Comparison of ENCODE assay signal across 20 mouse cellular contexts in the genomic region with DNA sequence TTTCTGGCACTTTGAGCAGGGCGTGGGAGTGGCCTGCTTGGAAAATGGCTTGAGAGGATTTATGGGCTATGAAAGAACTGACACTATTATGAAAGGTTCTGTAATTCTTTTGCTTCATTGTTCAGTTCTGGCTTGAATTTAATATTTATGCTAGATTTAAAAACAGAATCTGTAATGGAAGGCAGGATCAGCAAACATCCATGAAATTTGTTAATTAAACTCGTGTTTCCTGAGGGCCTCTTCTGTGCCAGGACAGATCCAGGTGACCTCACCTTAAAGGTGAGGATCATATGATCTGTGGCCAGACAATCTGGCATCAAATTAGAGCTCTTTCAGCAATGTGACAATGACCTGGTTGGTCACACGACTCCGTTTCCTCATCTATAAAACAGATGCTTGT.
DNase-seq lines count a peak whose midpoint lies in the region; ATAC-seq and TF ChIP-seq lines count a peak whose summit lies in the region.
"Had no signal": no experiment of that assay in that cellular context is flagged by ENCODE, and none has a peak within 500 bp of the region (broad histone marks: within the 10 kb centered on the region; RNA-seq: fewer than 3 reads in every experiment).

No protein-coding gene starts in this region.

- TF ChIP-seq CTCF in kidney, postnatal 0 days (IDR thresholded peaks at IDR 0.05; ENCODE audit: low read depth), result no peak

- H3K27ac ChIP-seq in kidney, postnatal 0 days, result no peak overlapping the region
- H3K27ac ChIP-seq: embryonic facial prominence, embryonic 10.5 days; embryonic facial prominence, embryonic 12.5 days; forebrain, embryonic 10.5 days; forebrain, embryonic 12.5 days had no signal

- peak; percentile 1 for DNase-seq in kidney, postnatal 0 days (ENCODE audit: low spot score)
- DNase-seq in kidney, adult 9 months, result no peak
- peak; percentile 4 for DNase-seq in adipocyte (ENCODE audit: low spot score)
- peak; percentile 61 for DNase-seq in fat pad, adult 2 months (ENCODE audit: extremely low read depth, low read depth, low spot score)
- no peak for DNase-seq in thymus, postnatal 14 days
- DNase-seq in lung, postnatal 10 days, result no peak
- DNase-seq: adrenal gland, postnatal 14 days; adrenal gland, postnatal 36 days; cerebellum, adult 11-12 months; cerebellum, adult 2 months; cerebellum, adult 9-10 months; cerebellum, postnatal 10 days; cerebellum, postnatal 25 days had no signal

- no peak overlapping the region for H3K4me2 ChIP-seq in kidney, postnatal 0 days (ENCODE audit: low read length)
- H3K4me2 ChIP-seq in myocyte (ENCODE audit: low read depth), result peak overlapping the region; percentile 25
- H3K4me2 ChIP-seq: embryonic facial prominence, embryonic 12.5 days; forebrain, embryonic 12.5 days had no signal

- ATAC-seq in kidney, postnatal 0 days (replicated peaks; ENCODE audit: low FRiP score, low read depth), result no peak
- ATAC-seq: forebrain, embryonic 14.5 days; forebrain, embryonic 16.5 days had no signal

- 62% methylated on average over 4 of the region's 4 CpGs for WGBS in kidney, postnatal 0 days

- no peak for TF ChIP-seq POLR2A in myocyte (IDR thresholded peaks at IDR 0.05; ENCODE audit: insufficient read length, low read depth)

- no peaks in the 10 kb centered on the region for H3K27me3 ChIP-seq in kidney, postnatal 0 days (ENCODE audit: insufficient read depth, low read length)
- H3K27me3 ChIP-seq in myocyte (ENCODE audit: control insufficient read depth, insufficient read depth, insufficient read length), result no peaks in the 10 kb centered on the region
- H3K27me3 ChIP-seq: embryonic facial prominence, embryonic 12.5 days; forebrain, embryonic 12.5 days had no signal

- H3K36me3 ChIP-seq in kidney, postnatal 0 days (ENCODE audit: insufficient read depth, low read length), result no peaks in the 10 kb centered on the region
- no peaks in the 10 kb centered on the region for H3K36me3 ChIP-seq in myocyte (ENCODE audit: control insufficient read depth, insufficient read depth)
- H3K36me3 ChIP-seq: embryonic facial prominence, embryonic 10.5 days; embryonic facial prominence, embryonic 12.5 days; forebrain, embryonic 10.5 days; forebrain, embryonic 12.5 days had no signal

- H3K4me3 ChIP-seq in kidney, postnatal 0 days (replicated peaks; ENCODE audit: low read depth, low read length), result no peak overlapping the region
- H3K4me3 ChIP-seq in myocyte, result no peak overlapping the region
- H3K4me3 ChIP-seq: embryonic facial prominence, embryonic 10.5 days; embryonic facial prominence, embryonic 12.5 days; forebrain, embryonic 10.5 days; forebrain, embryonic 12.5 days had no signal

- H3K9me3 ChIP-seq in kidney, postnatal 0 days (replicated peaks; ENCODE audit: low read length), result no peaks in the 10 kb centered on the region
- H3K9me3 ChIP-seq: embryonic facial prominence, embryonic 10.5 days; embryonic facial prominence, embryonic 12.5 days; forebrain, embryonic 10.5 days; forebrain, embryonic 12.5 days had no signal

- no peaks in the 10 kb centered on the region for H3K4me1 ChIP-seq in kidney, postnatal 0 days (replicated peaks; ENCODE audit: insufficient read depth, low read length)
- H3K4me1 ChIP-seq: embryonic facial prominence, embryonic 10.5 days; embryonic facial prominence, embryonic 12.5 days; forebrain, embryonic 10.5 days; forebrain, embryonic 12.5 days had no signal

- no peak overlapping the region for H3ac ChIP-seq in myocyte (ENCODE audit: control insufficient read depth, insufficient read length)

- H3K79me2 ChIP-seq in myocyte (ENCODE audit: control insufficient read depth, insufficient read depth), result no peaks in the 10 kb centered on the region

- H3K9ac ChIP-seq in kidney, postnatal 0 days (ENCODE audit: low read depth, low read length), result no peak overlapping the region
- H3K9ac ChIP-seq: embryonic facial prominence, embryonic 12.5 days; forebrain, embryonic 12.5 days had no signal

TF ChIP-seq in myocyte, 11 proteins besides CTCF, POLR2A, EP300 and RAD21:
- TF ChIP-seq POLR2AphosphoS2 (IDR thresholded peaks at IDR 0.05; ENCODE audit: insufficient read length, low read depth) (no peak), USF1 (IDR thresholded peaks at IDR 0.05; ENCODE audit: low read depth) (no peak), CEBPB (IDR thresholded peaks at IDR 0.05; ENCODE audit: insufficient read depth, poor library complexity, severe bottlenecking) (no peak), REST (IDR thresholded peaks at IDR 0.05; ENCODE audit: insufficient read depth, insufficient read length) (no peak), TCF3 (IDR thresholded peaks at IDR 0.05; ENCODE audit: insufficient read length, low read depth) (no peak), SRF (IDR thresholded peaks at IDR 0.05; ENCODE audit: control insufficient read depth, insufficient read length, low read depth) (no peak), MYOD1 (IDR thresholded peaks at IDR 0.05; ENCODE audit: control insufficient read depth in 1 of 3, insufficient read length in 2 of 3, low read depth in 2 of 3) (no peak), TCF12 (IDR thresholded peaks at IDR 0.05; ENCODE audit: insufficient read depth, poor library complexity, severe bottlenecking) (no peak), MAX (IDR thresholded peaks at IDR 0.05; ENCODE audit: low read depth) (no peak), E2F4 (IDR thresholded peaks at IDR 0.05; ENCODE audit: insufficient read depth) (no peak), MYOG (IDR thresholded peaks at IDR 0.05; ENCODE audit: control insufficient read depth in 1 of 3, insufficient read depth in 1 of 3, insufficient read length in 2 of 3, low read depth in 2 of 3) (no peak)
TF ChIP-seq in myocyte: peak in this region for 0.

Comparison
In these comparisons a context has a peak if more than half of its experiments do, and no peak if none do; other contexts are left out.
1. DNase-seq: peak in kidney, postnatal 0 days (single experiment), adipocyte (single experiment) and fat pad, adult 2 months (single experiment); none in kidney, adult 9 months (single experiment), thymus, postnatal 14 days (single experiment) and lung, postnatal 10 days (single experiment).